Mouse (Mus musculus) adrenal gland, adult 18-20 months (tissue): ENCODE data around the gene Inafm2. TPM values are rescaled to one million over a fixed set of nuclear protein-coding genes. Genes with fewer than 3 reads are reported as not detected.

Experiments used
- DNase-seq, 2 experiments: peaks; one replicate each; pipeline ENCODE4 v3.0.0; 2021 to 2022; ENCODE audit warnings: low spot score in 2 of 2
- total RNA-seq, 2 experiments: library from RNA; stranded (reverse); gene quantifications; 1 replicate in 1 of 2; 2 replicates in 1 of 2; pipeline ENCODE4 v1.2.3; 2021

The Inafm2 gene
- total RNA-seq, 2 experiments from 2014 or later, result 35.2 to 40.1 TPM

DNA sequence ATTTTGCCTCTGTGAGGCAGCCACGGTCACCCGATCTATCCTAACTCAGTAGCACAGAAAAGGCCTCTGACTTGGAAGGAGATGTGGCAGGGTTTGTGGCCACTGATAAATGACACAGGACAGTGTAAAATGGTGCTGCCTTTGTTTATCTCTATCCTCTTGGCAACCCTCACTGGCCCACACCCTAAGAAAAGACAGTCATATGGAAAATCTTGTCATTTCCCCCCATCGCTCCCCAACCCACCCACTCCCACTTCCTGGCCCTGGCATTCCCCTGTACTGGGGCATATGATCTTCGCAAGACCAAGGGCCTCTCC lies 7.2 kb downstream of the Inafm2 start:
- DNase-seq, result no peak

DNA sequence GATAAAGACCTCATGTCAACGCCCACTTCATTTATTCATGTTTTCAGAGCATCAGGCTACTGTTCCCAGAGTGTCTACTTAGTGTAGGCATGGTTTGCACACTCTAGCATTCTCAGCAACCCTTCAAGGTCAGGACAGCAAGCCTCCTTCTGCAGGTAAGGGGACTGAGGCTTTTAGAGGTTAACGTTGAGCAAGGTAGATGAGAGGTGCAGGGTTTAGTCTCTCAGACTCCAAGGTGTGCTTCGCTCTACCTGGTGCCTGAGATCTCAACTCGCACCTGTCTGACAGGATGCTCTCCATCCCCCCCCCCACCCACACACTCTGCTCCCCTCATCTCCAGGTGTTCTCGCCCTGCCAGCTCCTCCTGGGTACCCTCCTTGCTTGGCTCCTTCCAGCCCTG lies 8.6 kb downstream of the Inafm2 start:
- DNase-seq, result no peak

- DNase-seq, result no peak
These were observed 9.8 kb downstream of the Inafm2 start for GRCm38 (mm10) chr2:118755407-118755806.

DNA sequence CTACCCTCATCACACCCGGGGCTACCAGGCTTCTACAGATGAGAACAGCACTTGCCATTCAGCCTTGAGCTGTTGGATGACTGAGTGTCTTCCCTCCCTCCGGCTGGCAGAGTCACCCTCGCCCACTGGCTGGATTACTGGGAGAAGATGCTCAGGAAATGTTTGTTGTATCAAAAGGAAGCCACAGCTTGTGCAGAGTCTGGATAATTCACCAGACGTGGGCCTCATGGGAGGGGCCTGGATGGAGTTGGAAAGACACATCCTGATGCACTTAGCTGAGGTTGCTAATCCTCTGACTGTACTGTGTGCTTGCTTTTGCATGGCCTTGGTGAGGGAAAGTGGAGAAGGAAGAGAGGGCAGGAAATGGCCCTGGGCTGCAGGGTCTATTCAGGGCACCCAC lies 10.5 kb downstream of the Inafm2 start:
- DNase-seq, result no peak

DNA sequence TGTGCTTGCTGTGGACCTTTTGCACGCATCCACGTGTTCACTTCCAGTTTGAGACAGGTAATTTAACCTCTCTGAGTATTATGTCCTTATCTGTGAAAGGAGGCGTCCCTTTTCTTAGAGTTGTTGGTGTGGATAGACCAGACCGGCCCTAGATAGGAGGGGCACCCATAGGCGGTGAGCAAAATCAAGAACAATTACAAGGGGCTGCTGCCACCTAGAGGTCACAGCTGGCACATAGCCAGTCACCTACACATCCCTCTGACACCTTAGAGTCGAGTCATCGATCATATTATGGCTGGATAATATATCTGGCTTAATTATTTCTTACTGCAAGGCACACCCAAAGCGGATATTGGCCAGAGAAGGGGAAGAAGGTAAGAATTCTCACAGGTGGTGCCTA lies 14.3 kb downstream of the Inafm2 start:
- DNase-seq, result no peak

DNA sequence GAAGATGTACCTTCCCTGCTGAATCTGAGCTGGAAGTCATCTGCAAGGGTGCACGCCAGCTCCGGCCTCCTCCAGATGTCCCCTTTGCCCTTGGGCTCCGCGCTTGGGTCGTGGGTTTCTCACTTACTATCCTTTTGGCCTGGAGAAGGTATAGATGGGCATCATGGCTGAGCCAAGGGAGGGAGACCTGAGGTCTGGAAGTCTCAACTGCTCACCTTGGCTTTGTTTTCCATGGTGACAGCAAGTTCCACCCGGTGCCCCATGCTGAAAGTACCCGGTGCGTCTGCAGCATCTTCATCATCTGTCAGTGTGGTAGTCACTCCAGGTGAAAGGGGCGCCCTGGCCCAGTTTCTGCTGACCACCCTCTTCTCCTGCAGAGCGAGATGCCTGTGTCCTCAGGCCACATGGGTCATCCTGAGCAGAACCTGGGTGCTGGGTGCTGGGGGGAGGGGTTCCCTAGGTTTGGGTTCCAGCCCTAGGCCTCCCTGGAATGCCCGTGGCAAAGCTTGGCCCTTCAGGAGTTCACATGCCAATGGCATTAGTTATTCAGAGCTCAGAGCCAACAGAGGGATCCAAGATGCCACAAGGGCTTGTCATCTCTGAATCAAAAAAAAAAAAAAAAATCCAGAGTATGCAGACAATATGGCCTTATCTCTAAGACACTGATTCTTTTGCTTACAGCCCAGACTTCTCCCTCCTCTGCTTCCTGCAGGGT lies 14.9 kb downstream of the Inafm2 start:
- DNase-seq, result no peak

DNA sequence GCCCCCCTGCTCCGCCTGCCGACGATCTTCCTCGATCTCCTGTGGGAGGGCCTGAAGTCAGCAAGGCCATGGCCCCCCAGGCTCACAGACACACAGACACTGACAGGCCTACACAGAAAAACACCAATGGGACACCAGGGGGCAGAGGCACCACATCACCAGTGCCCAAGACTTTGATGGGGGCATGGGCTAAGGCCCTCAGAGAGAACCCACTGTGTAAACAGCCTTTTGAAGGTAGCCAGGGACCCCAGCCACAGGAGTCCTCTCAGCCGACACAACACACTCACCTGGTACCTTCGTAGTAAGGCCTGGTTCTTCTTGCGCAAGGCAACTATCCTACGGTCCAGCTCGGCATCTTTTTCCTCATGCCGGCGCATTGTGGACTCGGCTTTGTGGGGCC lies 15.8 kb downstream of the Inafm2 start:
- no peak for DNase-seq

GRCm38 (mm10) chr2:118761906-118762783 lies 16.6 kb downstream of the Inafm2 start, which contains the start of gene Ccdc9b:
TSS of gene Ccdc9b (minus strand) at chr2:118762661.
- DNase-seq, result peak; percentile 89 to 90

DNA sequence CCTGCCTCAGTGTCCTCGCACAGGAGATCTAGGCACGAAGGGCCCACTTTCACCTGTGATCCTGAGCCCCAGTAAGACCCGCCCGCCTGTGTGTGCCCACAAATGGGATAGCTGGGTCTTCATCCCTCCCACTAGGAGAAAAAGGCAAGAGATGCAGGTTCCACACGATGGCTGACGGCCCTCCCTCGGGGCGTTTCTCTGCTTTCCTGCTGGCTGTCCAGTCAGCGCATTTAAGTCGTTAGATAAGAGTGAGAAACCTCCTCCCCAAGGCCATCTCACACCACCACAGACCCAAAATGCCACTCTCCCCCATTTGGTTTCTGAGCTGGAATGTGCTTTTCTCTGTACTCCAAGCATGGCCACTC lies 17.2 kb downstream of the Inafm2 start:
- no peak for DNase-seq

DNA sequence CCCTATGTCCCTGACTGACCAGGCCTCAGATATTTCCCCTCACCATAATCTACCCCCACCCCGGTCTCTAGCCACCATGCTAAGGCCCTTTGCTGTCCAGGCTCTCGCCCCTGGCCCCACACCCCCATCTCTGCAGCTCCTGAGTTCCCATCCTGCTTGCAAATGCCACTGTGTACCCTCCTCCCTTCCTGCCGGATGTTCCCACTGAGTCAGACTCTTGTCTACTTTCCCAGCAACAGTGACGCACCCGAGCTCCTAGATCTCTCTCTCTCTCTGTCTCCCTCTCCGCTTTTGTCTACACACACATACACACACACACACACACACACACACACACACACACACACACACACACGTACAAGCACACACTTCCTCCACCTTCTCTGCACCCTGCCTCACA lies 17.9 kb downstream of the Inafm2 start:
- DNase-seq, result no peak

GRCm38 (mm10) chr2:118764094-118764831 lies 18.7 kb downstream of the Inafm2 start:
- no peak for DNase-seq

DNA sequence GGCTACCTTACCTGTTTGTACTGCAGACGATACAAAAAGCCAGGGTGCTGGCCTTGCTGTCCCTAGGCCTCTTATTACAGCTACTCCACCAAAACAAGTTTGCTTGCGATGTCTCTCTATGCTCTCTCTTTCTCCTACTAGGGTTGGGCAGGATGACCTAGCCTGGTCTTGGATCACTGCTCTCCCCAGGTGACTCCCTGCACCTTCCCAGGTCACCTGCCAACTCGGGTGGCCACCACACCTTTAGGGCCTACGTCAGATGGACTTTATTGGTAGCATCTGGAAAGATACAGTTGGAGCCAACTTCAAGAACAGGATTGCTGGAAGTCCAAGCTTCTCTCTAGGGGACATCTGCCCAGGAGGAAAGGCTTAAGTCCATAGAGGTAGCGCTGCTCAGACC lies 19.3 kb downstream of the Inafm2 start:
- no peak for DNase-seq

DNA sequence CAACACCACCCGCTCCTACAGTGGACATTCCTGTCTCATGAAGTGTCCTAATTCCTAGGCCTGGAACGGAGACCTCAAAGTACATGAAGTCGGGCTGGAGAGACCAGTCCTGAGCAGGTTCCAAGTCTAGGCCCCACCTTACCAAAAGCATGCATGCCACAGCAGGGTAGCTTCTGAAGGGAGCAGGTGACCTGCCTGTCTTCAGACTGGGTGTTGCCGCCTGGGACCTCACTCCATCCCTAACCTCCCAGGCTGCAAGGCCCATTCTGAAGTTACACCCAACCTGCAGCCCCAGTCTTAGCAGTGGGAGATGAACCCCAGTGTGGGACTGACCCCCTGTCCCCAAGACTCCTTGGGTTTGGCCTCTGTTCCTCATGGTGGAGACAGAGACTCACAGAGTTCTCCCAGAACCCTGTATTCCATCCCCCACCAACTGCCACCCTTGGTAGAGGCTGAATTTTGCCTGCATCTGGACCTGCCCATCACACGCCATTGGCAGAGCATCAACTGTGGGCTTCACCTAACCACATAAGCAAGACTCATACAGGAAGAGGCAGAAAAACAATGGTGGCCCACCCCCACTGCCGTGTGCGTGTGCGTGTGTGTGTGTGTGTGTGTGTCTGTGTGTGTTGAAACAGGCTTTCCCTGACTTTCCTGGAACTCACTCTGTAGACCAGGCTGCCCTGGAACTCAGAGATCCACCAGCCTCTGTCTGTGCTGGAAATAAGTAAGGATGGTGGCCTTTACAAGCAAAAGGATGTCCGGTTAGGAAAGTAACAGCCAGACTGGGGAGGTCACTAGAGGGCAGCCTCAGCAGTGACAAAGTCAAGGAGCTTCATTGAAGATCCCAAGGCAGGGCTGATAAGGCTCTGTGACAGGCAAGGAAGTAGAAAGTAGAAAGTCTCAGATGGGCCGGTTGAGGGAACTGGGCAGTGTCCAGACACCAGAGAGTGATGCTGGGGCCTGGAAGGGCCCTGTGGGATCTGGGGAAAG lies 20.8 kb downstream of the Inafm2 start:
- DNase-seq, result no peak

DNA sequence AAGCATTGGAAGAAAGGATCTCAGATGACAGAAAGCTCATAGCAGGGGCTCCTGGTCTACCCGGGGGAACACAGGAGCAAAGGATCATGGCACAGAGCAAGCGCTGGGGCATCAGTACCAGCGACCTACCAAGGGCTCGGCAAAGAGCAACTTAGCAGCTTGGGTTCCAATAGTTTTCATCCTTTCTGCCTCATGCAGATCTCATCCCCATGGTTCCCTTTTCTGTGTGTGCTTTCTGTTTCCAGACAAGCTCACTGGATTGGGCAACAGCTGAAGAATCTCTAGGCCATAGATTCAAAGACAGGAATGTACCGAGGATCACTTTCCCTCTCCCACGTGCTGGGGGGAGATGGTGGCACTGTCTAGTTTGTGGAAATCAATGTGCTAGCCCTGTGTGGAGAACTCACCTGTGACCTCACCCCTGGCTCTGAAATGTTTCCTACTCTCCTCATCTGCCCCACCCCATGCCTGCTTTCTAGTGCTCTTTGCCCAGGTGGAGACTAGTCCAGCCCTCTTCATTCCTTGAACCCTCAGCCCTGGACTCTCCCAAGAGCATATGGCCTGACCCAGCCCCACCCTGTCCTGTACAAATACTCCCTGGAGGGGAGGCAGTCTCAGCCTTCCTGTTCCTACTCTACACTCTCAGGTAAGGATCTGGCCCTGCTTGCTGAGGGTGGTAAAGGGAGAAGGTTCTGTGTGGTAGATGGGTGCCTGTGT lies 26.8 kb downstream of the Inafm2 start, which contains the start of gene Phgr1:
Phgr1 (plus strand) TSS at position 612 of the 717 bp plus-strand sequence.
- DNase-seq, result no peak

GRCm38 (mm10) chr2:118774536-118774935 lies 29.0 kb downstream of the Inafm2 start:
- DNase-seq, result no peak

GRCm38 (mm10) chr2:118775396-118775795 lies 29.8 kb downstream of the Inafm2 start:
- no peak for DNase-seq

DNA sequence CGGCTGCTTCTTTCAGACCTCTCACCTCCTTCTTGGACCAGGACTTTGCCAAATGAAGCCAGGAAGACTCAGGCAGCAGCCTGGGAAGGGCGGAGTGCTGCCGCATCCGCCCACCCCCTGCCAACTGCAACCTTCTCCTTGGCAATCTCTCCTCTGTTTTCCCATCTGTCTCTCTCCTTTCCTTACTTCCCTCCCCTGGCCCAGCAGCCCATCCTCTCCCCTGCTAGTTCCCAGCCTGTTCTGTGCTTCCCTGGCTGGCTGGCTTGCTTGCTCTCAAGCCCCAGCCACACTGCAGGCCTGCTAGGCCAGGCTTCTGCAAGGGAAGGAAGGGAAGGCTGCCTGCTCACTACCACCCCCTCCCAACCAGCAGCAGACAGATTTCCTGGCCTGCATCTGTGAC lies 30.3 kb downstream of the Inafm2 start:
- no peak for DNase-seq

DNA sequence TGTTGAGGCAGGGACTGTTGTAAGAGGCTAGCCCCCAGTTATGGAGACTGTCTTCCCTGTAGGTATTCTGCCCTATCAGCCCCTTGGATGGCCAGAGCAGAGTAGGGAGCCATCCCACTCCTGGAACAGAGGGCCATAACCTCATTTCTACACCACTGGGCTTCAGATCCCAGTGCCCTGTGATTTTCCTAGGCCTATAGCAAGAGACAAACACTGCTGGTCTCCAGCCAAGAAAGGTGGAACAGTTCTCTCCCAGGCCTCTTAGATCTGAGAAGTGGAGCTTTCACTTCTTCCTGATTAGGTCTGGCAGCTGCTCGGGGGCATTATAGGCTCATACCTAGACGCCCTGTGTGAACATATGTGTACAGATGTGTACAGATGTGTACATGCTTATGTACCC lies 30.7 kb downstream of the Inafm2 start:
- DNase-seq, result no peak

GRCm38 (mm10) chr2:118778418-118778817 lies 32.9 kb downstream of the Inafm2 start:
- DNase-seq, result no peak

- DNase-seq, result no peak
These were observed 33.5 kb downstream of the Inafm2 start for GRCm38 (mm10) chr2:118779065-118779464.
